Mouse (Mus musculus) neural tube, embryonic 14.5 days (tissue): Measurements from ENCODE around the gene Fastkd1. TPM values are rescaled to one million over a fixed set of nuclear protein-coding genes. Genes with fewer than 3 reads are reported as not detected.
A peak's percentile ranks its signal among the peaks of the same experiment; 100 is the strongest.
"Not testable (repeated sequence)": the region's sequence is repeated elsewhere in the genome, so short reads cannot be mapped to it uniquely, and the experiment has no call there.

ENCODE experiments used
- ATAC-seq: fragments of 200-750 bp; cut with Nextera tagmentation; 2 replicates; pipeline ENCODE4 v1.8.0; 2017; ENCODE audit warnings: low read depth, mild to moderate bottlenecking, moderate TSS enrichment, moderate library complexity
- H3K27ac ChIP-seq: fragments of 300-500 bp; sonication (generic); 2 replicates; pipeline ENCODE4 v1.5.1; 2014; ENCODE audit warnings: low read depth, mild to moderate bottlenecking, control low read depth, low read length, moderate library complexity, mixed read lengths
- H3K27me3 ChIP-seq: fragments of 300-500 bp; sonication (generic); 2 replicates; pipeline ENCODE4 v1.6.1; 2014; ENCODE audit warnings: low read length; ENCODE audit not compliant: control insufficient read depth, insufficient read depth
- H3K36me3 ChIP-seq: fragments of 300-500 bp; sonication (generic); 2 replicates; pipeline ENCODE4 v1.6.1; 2014; ENCODE audit warnings: low read length, mixed read lengths; ENCODE audit not compliant: control insufficient read depth, insufficient read depth
- H3K4me1 ChIP-seq: fragments of 300-500 bp; sonication (generic); 2 replicates; pipeline ENCODE4 v1.6.1; 2014; ENCODE audit warnings: low read length; ENCODE audit not compliant: control insufficient read depth, insufficient read depth
- H3K4me2 ChIP-seq: fragments of 300-500 bp; sonication (generic); 2 replicates; pipeline ENCODE4 v1.6.1; 2014; ENCODE audit warnings: mild to moderate bottlenecking, low read depth, low read length, control low read depth
- H3K4me3 ChIP-seq: fragments of 300-500 bp; sonication (generic); 2 replicates; pipeline ENCODE4 v1.5.1; 2014; ENCODE audit warnings: low read depth, low read length, control low read depth, mixed read lengths
- H3K9ac ChIP-seq: fragments of 300-500 bp; sonication (generic); replicated peaks from 2 replicates; pipeline ENCODE4 v1.6.1; 2014; ENCODE audit warnings: low read depth, mild to moderate bottlenecking, control low read depth, low read length, mixed read lengths
- H3K9me3 ChIP-seq: fragments of 300-500 bp; sonication (generic); 2 replicates; pipeline ENCODE4 v1.6.1; 2016; ENCODE audit warnings: low read length; ENCODE audit not compliant: control insufficient read depth
- WGBS: fragments of 180-500 bp; shearing (Covaris S2); extraction: QIAGEN DNeasy Blood & Tissue Kit; methylation state at CpG from one replicate; pipeline ENCODE4 v1.1.7; 2014; 5-methylcytosine and 5-hydroxymethylcytosine counted together
- polyA plus RNA-seq: library from polyadenylated mRNA; unstranded; fragments of >200 nt; fragmentation: Nextera tagmentation; extraction: Ambion mirVana; gene quantifications from 2 replicates; pipeline ENCODE4 v1.2.1, GENCODE M21; 2014

Gene Fastkd1
- polyA plus RNA-seq, 1 experiment from 2014 or later: 21.3 TPM

DNA sequence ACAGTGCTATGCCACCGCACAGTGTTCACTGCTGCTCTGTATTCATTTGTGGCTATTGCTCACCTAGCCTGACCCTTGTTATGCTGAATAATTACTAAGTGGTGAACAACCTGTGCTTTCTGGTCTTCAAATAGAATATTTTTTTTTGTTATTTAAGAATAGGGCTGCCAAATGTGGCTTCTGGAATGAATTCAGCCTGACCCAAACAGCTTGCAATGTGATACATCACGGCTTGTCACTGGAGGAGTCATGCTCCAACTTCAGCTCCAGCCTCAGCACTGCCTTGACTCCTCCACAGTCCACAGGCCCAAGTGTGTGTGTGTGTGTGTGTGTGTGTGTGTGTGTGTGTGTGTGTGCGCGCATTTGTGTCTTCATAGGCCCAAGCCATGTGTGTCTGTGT is 54.0 kb downstream of the Fastkd1 start:
- Histone ChIP-seq H3K27me3 (no peaks in the 10 kb centered on the region), H3K4me3 (no peak overlapping the region), H3K27ac (no peak overlapping the region), H3K9me3 (no peaks in the 10 kb centered on the region), H3K9ac (no peak overlapping the region), H3K4me2 (no peak overlapping the region), H3K36me3 (peaks cover 33% of the 10 kb centered on the region), H3K4me1 (no peaks in the 10 kb centered on the region)
- WGBS: 95% methylated on average over 4 of the region's 4 CpGs
- no peak for ATAC-seq

DNA sequence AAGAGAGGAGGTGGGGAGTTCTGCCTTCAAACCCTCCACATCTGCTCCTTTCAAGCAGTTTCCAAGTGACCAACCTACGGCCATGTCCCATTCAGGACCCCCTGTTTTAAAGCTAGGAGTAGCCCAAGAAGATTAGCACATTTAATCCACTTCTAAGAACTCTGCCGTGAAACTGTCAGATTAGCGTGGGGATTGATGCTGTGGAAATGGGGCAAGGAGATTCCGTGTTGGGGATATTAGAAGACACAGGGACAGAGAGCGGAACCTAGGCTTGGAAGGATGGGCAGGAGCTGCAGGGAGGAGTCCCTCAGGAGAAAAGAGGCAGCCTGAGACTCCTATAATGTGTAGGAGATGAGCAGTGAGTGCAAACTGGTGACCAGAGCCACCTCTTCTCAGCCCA is 63.6 kb downstream of the Fastkd1 start:
- Histone ChIP-seq H3K4me1 (0 out of 2 replicates have a peak, but pooled peaks cover 3% of the 10 kb centered on the region), H3K36me3 (0 out of 2 replicates have a peak, but pooled peaks cover 4% of the 10 kb centered on the region), H3K9me3 (no peaks in the 10 kb centered on the region), H3K27me3 (no peaks in the 10 kb centered on the region), H3K4me3 (no peak overlapping the region), H3K4me2 (no peak overlapping the region), H3K9ac (no peak overlapping the region), H3K27ac (no peak overlapping the region)
- no peak for ATAC-seq
- WGBS: 89% methylated on average over 5 of the region's 5 CpGs

DNA sequence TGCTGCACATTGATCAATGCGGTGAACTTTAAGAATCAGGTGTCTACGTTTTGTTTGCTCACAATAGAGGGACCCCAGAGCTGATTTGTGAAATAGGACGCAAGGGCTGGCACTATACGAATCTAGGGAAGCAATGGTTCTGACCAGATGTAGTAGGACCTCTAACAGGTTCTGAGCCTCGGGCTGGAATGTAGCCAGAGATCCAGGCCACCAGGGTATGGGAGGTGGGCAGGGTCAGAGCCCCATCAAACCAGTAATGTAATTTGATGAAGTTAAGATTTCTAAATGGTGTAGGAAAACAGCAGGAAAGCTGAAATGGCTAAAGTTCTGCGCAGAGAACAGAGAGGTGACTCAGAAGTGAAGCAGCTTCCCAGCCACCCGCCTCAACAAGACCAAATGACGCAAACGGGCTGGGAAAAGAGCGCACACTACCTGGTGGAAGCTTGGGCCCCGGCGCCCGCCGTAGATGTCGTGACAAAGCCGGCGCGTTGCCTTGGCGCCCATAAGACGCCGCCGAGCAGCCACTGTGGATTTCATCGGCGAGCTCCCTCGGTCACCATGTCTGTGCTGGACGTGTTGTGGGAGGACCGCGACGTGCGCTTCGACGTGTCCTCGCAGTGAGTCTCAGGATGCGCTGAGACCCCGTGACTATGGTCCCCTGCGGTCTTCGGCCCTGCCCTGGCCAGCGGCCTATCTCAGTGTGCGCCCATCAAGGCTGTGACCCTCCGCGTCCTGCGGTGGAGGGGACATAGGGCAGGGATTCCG is 66.4 kb downstream of the Fastkd1 start, which contains the start of gene Bbs5:
Bbs5 (plus strand) TSS at position 446 of the 765 bp plus-strand sequence.
- peak; percentile 95 for ATAC-seq
- no peak within 1 kb of the TSS for H3K27ac ChIP-seq
- H3K9me3 ChIP-seq: no peaks in the 10 kb centered on the region
- H3K4me3 ChIP-seq: peak within 1 kb of the TSS; percentile 81
- H3K9ac ChIP-seq: peak within 1 kb of the TSS; percentile 67
- peak within 1 kb of the TSS; percentile 58 for H3K4me2 ChIP-seq
- 0 out of 2 replicates have a peak, but pooled peaks cover 3% of the 10 kb centered on the region for H3K4me1 ChIP-seq
- 3% methylated on average over 43 of the region's 43 CpGs for WGBS
- no peaks in the 10 kb centered on the region for H3K36me3 ChIP-seq
- H3K27me3 ChIP-seq: no peaks in the 10 kb centered on the region

DNA sequence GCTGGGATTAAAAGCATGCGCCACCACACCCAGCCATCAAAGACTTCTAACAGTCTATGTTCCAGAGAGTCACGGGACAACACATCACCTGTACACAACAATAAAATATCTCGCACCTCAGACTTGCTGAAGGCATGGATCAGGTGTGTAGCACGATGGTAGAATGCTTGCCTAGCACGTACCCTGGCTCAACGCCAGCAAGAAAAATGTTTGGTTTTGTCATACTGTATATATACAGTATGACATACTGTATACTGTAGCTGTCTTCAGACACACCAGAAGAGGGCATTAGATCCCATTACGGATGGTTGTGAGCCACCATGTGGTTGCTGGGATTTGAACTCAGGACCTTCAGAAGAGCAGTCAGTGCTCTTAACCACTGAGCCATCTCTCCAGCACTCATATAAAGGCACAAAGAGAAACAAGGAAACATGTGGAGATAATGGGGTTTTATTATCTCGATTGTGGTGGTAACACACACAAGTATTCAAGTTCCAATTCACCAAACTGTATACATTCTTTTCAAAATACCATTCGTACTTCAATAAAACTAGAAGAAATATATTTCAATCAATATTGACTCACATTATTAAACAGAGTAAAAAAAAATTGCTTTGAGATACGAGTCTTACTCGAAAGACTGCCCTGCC is 68.2 kb downstream of the Fastkd1 start:
- Histone ChIP-seq H3K4me2 (no peak overlapping the region), H3K4me1 (0 out of 2 replicates have a peak, but pooled peaks cover 3% of the 10 kb centered on the region), H3K9me3 (no peaks in the 10 kb centered on the region), H3K27me3 (no peaks in the 10 kb centered on the region), H3K4me3 (no peak overlapping the region), H3K9ac (no peak overlapping the region), H3K27ac (no peak overlapping the region), H3K36me3 (no peaks in the 10 kb centered on the region)
- no peak for ATAC-seq
- 94% methylated on average over 11 of the region's 11 CpGs for WGBS

DNA sequence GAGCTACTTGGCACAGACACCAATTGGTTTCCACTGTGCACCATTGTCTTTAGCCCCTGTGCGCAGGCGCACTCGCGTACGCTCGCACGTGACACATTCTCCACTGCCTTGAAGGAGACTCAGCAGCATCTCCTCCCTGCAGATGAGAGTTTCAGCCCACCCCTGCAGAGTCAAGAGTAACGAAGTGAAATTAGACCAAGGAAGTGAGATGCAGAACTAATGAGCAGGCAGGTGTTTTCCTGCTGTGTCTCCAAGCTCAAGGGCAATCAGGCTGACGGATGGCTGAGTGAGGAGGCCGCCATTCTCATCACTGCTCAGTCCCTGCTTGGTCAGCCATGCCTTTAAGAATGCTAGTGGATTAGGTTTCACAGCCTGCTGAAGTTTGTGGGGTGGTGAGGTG is 73.2 kb downstream of the Fastkd1 start:
- no peak overlapping the region for H3K4me3 ChIP-seq
- peak; percentile 56 for ATAC-seq
- H3K4me2 ChIP-seq: no peak overlapping the region
- no peaks in the 10 kb centered on the region for H3K27me3 ChIP-seq
- 54% methylated on average over 10 of the region's 10 CpGs for WGBS
- no peak overlapping the region for H3K27ac ChIP-seq
- no peak overlapping the region for H3K9ac ChIP-seq
- no peaks in the 10 kb centered on the region for H3K36me3 ChIP-seq
- H3K4me1 ChIP-seq: no peaks in the 10 kb centered on the region
- no peaks in the 10 kb centered on the region for H3K9me3 ChIP-seq

DNA sequence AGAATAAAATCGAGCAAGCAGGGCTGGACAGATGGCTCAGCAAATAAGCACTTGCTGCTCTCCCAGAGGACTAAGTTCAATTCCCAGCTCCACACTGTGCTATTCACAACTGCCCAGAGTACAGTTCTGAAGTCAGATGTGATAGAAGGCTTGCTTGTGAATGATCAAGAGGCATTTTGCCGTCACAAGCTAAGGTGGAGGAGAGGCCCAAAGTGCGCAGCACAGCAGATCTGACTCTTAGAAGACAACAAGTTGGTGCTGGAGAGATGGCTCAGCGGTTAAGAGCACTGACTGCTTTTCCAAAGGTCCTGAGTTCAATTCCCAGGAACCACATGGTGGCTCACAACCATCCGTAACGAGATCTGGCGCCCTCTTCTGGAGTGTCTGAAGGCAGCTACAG is 75.3 kb downstream of the Fastkd1 start:
- H3K9me3 ChIP-seq, H3K27ac ChIP-seq, H3K4me2 ChIP-seq, H3K36me3 ChIP-seq, H3K4me3 ChIP-seq, H3K27me3 ChIP-seq, ATAC-seq, H3K4me1 ChIP-seq, H3K9ac ChIP-seq: not testable (repeated sequence)
- 70% methylated on average over 7 of the region's 7 CpGs for WGBS

Other genes with a start within 250 kb of the Fastkd1 start
- 0.90 and 1.8 TPM in 2 replicates for gene Lrp2, start 127.5 kb downstream of the Fastkd1 start, polyA plus RNA-seq
- 31.2 and 31.9 TPM in 2 replicates for gene Bbs5, start 66.3 kb downstream of the Fastkd1 start, polyA plus RNA-seq
- 0.39 and 0.40 TPM in 2 replicates for gene Klhl41, start 43.4 kb downstream of the Fastkd1 start, polyA plus RNA-seq
- 92.3 and 111 TPM in 2 replicates for gene Ppig, start 9.0 kb upstream of the Fastkd1 start, polyA plus RNA-seq
- 2.3 and 3.3 TPM in 2 replicates for gene Ccdc173, start 76.1 kb upstream of the Fastkd1 start, polyA plus RNA-seq
- 38.2 and 41.9 TPM in 2 replicates for gene Phospho2, start 76.1 kb upstream of the Fastkd1 start, polyA plus RNA-seq
- gene Klhl23, start 108.4 kb upstream of the Fastkd1 start, polyA plus RNA-seq: 106 and 120 TPM in 2 replicates
- gene Ssb, start 148.0 kb upstream of the Fastkd1 start, polyA plus RNA-seq: 248 and 276 TPM in 2 replicates
- 32.3 and 35.9 TPM in 2 replicates for gene Mettl5, start 172.1 kb upstream of the Fastkd1 start, polyA plus RNA-seq
- gene Ubr3, start 183.7 kb upstream of the Fastkd1 start, polyA plus RNA-seq: 25.5 and 28.7 TPM in 2 replicates